Comparison of ENCODE assay signal across 19 mouse cellular contexts in the genomic region with DNA sequence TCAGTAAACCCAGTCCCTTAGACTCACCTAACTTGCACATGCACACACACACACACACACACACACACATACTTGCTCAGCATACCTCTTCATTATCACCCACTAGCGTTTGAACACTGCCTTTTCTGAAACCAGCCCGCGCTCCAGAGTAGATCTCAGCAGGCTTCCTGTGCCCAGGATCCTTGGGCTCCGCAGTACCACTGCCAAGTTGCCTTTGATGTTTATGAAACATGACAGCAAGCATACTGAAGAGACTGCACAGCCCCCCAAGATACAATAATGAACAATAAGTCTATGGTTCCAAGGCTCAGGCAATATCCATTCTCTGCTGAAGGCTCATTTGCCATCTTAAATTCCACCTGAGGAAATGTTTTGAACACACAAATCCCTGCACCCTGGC. TPM values are rescaled to one million over a fixed set of nuclear protein-coding genes. Genes with fewer than 3 reads are reported as not detected.
"Had no signal": no experiment of that assay in that cellular context is flagged by ENCODE, and none has a peak within 500 bp of the region (broad histone marks: within the 10 kb centered on the region; RNA-seq: fewer than 3 reads in every experiment).

No protein-coding gene starts in this region.

- H3K4me1 ChIP-seq: limb, embryonic 12.5 days; liver, embryonic 13.5 days; lung, embryonic 15.5 days; neural tube, embryonic 15.5 days had no signal

- H3K36me3 ChIP-seq: limb, embryonic 12.5 days; liver, embryonic 13.5 days; lung, embryonic 15.5 days; neural tube, embryonic 15.5 days had no signal

- H3K4me2 ChIP-seq: limb, embryonic 12.5 days; liver, embryonic 13.5 days; lung, embryonic 15.5 days; neural tube, embryonic 15.5 days had no signal

- DNase-seq: kidney, adult 18-20 months; kidney, postnatal 25 days; liver; liver, embryonic 13.5 days; liver, postnatal 0 days; lung, postnatal 14 days; right cerebral cortex, postnatal 4 days; spleen, adult 18-20 months; thymus, adult 18-20 months; thymus, postnatal 14 days had no signal

- H3K27ac ChIP-seq: left cerebral cortex, adult 2 months; limb, embryonic 12.5 days; liver, embryonic 13.5 days; lung, embryonic 15.5 days; macrophage; neural tube, embryonic 15.5 days had no signal

- H3K4me3 ChIP-seq: left cerebral cortex, adult 2 months; limb, embryonic 12.5 days; liver, embryonic 13.5 days; lung, embryonic 15.5 days; megakaryocyte, embryonic 14.5 days; myocyte; neural tube, embryonic 15.5 days had no signal

- H3K9me3 ChIP-seq: limb, embryonic 12.5 days; liver, embryonic 13.5 days; lung, embryonic 15.5 days; neural tube, embryonic 15.5 days had no signal

- ATAC-seq: liver, postnatal 0 days had no signal

- H3K27me3 ChIP-seq: limb, embryonic 12.5 days; liver, embryonic 13.5 days; lung, embryonic 15.5 days; neural tube, embryonic 15.5 days had no signal

- H3K9ac ChIP-seq: limb, embryonic 12.5 days; liver, embryonic 13.5 days; liver, postnatal 0 days; lung, embryonic 15.5 days; neural tube, embryonic 15.5 days had no signal

RNA-seq across cellular contexts. Expression of a gene that starts 1.8 kb away (rescaled TPM):
- polyA plus RNA-seq: limb, embryonic 12.5 days; liver, postnatal 0 days; lung, embryonic 15.5 days; macrophage; myocyte; neural tube, embryonic 11.5 days; stomach, embryonic 14.5 days had no signal
